22 mouse cellular contexts compared by ENCODE assay signal in the genomic region with DNA sequence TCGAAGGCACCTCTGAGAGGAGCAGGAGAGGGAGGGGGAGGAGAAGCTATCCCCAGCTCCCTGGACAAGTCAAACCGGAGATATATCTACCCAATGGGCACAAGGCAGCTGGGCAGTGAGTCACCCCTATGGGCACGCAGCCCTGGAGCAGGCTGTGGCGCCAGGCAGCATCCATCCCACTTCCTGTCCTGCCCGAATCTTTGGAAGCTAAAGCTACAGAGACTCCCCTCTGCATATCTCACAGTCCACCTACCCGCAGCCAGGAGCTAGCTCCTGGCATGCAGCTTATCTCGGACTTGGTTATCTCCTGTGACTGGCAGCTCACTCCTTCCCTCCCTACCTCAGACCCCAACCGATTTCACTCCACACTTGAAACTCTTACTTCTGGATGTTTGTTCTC. TPM values are rescaled to one million over a fixed set of nuclear protein-coding genes. Genes with fewer than 3 reads are reported as not detected.
DNase-seq lines count a peak whose midpoint lies in the region; ATAC-seq lines count a peak whose summit lies in the region.
"Had no signal": no experiment of that assay in that cellular context is flagged by ENCODE, and none has a peak within 500 bp of the region (broad histone marks: within the 10 kb centered on the region; RNA-seq: fewer than 3 reads in every experiment).

No protein-coding gene starts in this region.

- no peak overlapping the region for H3K4me3 ChIP-seq in heart, embryonic 12.5 days
- H3K4me3 ChIP-seq in heart, embryonic 16.5 days (ENCODE audit: low read length): no peak overlapping the region
- H3K4me3 ChIP-seq in forebrain, embryonic 12.5 days (replicated peaks): no peak overlapping the region
- H3K4me3 ChIP-seq: embryonic facial prominence, embryonic 12.5 days; left cerebral cortex, adult 2 months; limb, embryonic 12.5 days; midbrain, embryonic 12.5 days had no signal

- H3K4me2 ChIP-seq in heart, embryonic 12.5 days: 0 out of 2 replicates have a peak overlapping the region, but pooled peaks have one; percentile 8
- H3K4me2 ChIP-seq in heart, embryonic 16.5 days (ENCODE audit: low read depth, low read length): no peak overlapping the region
- no peak overlapping the region for H3K4me2 ChIP-seq in forebrain, embryonic 12.5 days
- H3K4me2 ChIP-seq: embryonic facial prominence, embryonic 12.5 days; limb, embryonic 12.5 days; midbrain, embryonic 12.5 days had no signal

- no peaks in the 10 kb centered on the region for H3K9me3 ChIP-seq in heart, embryonic 12.5 days (replicated peaks)
- no peaks in the 10 kb centered on the region for H3K9me3 ChIP-seq in heart, embryonic 16.5 days (replicated peaks; ENCODE audit: control insufficient read depth, low read length)
- H3K9me3 ChIP-seq in forebrain, embryonic 12.5 days: no peaks in the 10 kb centered on the region
- H3K9me3 ChIP-seq: embryonic facial prominence, embryonic 12.5 days; limb, embryonic 12.5 days; midbrain, embryonic 12.5 days had no signal

- no peaks in the 10 kb centered on the region for H3K36me3 ChIP-seq in heart, embryonic 12.5 days
- no peaks in the 10 kb centered on the region for H3K36me3 ChIP-seq in heart, embryonic 16.5 days (ENCODE audit: control insufficient read depth, insufficient read depth)
- H3K36me3 ChIP-seq in forebrain, embryonic 12.5 days (replicated peaks): no peaks in the 10 kb centered on the region
- H3K36me3 ChIP-seq: embryonic facial prominence, embryonic 12.5 days; limb, embryonic 12.5 days; midbrain, embryonic 12.5 days had no signal

- DNase-seq in heart, adult 9 months (ENCODE audit: low spot score in 2 of 2): no peak
- DNase-seq in 3134 (ENCODE audit: extremely low read depth, insufficient read length, low spot score): peak; percentile 92
- peak; percentile 36 for DNase-seq in MEL-GATA-1-ER (ENCODE audit: extremely low read depth, low read depth)
- no peak for DNase-seq in embryo, embryonic 10 days (ENCODE audit: low spot score)
- DNase-seq in cerebellum, adult 18-20 months: no peak
- DNase-seq: cerebellum, postnatal 36 days; gastrocnemius, postnatal 14 days; kidney, adult 8-10 months; lung, postnatal 36 days; right cerebral cortex, postnatal 14 days; thymus, postnatal 4 days had no signal

- H3K27ac ChIP-seq in heart, embryonic 12.5 days (ENCODE audit: poor library complexity, severe bottlenecking): no peak overlapping the region
- no peak overlapping the region for H3K27ac ChIP-seq in heart, embryonic 16.5 days (ENCODE audit: low read length)
- H3K27ac ChIP-seq in forebrain, embryonic 12.5 days: no peak overlapping the region
- H3K27ac ChIP-seq: embryonic facial prominence, embryonic 12.5 days; left cerebral cortex, adult 2 months; limb, embryonic 12.5 days; midbrain, embryonic 12.5 days had no signal

- ATAC-seq in heart, embryonic 12.5 days (ENCODE audit: insufficient number of reproducible peaks, low FRiP score): peak; percentile 22
- peak; percentile 50; the same call in 1 of the 2 replicates for ATAC-seq in heart, embryonic 16.5 days (replicated peaks; ENCODE audit: extremely low read depth, insufficient read depth, low FRiP score)
- no peak for ATAC-seq in forebrain, embryonic 12.5 days (ENCODE audit: low FRiP score)
- ATAC-seq: CD4-positive, CD25-positive, alpha-beta regulatory T cell, adult 4 months; Patski had no signal

- 21% methylated on average over 8 of the region's 8 CpGs for WGBS in heart, embryonic 12.5 days
- WGBS in heart, embryonic 16.5 days: 30% methylated on average over 8 of the region's 8 CpGs
- WGBS in forebrain, embryonic 12.5 days: 85% methylated on average over 8 of the region's 8 CpGs

- H3K27me3 ChIP-seq in heart, embryonic 12.5 days (replicated peaks): peaks cover 12% of the 10 kb centered on the region
- H3K27me3 ChIP-seq in heart, embryonic 16.5 days (ENCODE audit: control insufficient read depth, insufficient read depth, low read length): 0 out of 2 replicates have a peak, but pooled peaks cover 2% of the 10 kb centered on the region
- H3K27me3 ChIP-seq in forebrain, embryonic 12.5 days: peaks cover 20% of the 10 kb centered on the region
- H3K27me3 ChIP-seq: embryonic facial prominence, embryonic 12.5 days; limb, embryonic 12.5 days; Patski had no signal

- H3K9ac ChIP-seq in heart, embryonic 12.5 days: no peak overlapping the region
- H3K9ac ChIP-seq in heart, embryonic 16.5 days (ENCODE audit: low read length): no peak overlapping the region
- H3K9ac ChIP-seq in forebrain, embryonic 12.5 days: no peak overlapping the region
- H3K9ac ChIP-seq: embryonic facial prominence, embryonic 12.5 days; limb, embryonic 12.5 days; midbrain, embryonic 12.5 days had no signal

- peaks cover 51% of the 10 kb centered on the region for H3K4me1 ChIP-seq in heart, embryonic 12.5 days (replicated peaks)
- peaks cover 22% of the 10 kb centered on the region for H3K4me1 ChIP-seq in heart, embryonic 16.5 days (ENCODE audit: control insufficient read depth, insufficient read depth, low read length)
- H3K4me1 ChIP-seq in forebrain, embryonic 12.5 days: peaks cover 16% of the 10 kb centered on the region

RNA-seq across cellular contexts. Expression of a gene that starts 1.3 kb away (rescaled TPM):
- polyA plus RNA-seq in heart, embryonic 12.5 days (2016; fragmentation: Nextera tagmentation; extraction: Ambion mirVana): 0.45 and 0.50 TPM in 2 replicates
- 0.24 and 0.55 TPM in 2 replicates for polyA plus RNA-seq in heart, embryonic 16.5 days (2015; fragmentation: Nextera tagmentation; extraction: Ambion mirVana)
- polyA plus RNA-seq in forebrain, embryonic 12.5 days (2016; fragmentation: Nextera tagmentation; extraction: Ambion mirVana): 0.06 TPM in 1 of 2 replicates, not detected in the other
- polyA plus RNA-seq: large intestine, adult 2 months; Patski had no signal

RNA-seq across cellular contexts. Expression of a gene that starts 35.1 kb away (rescaled TPM):
- polyA plus RNA-seq in heart, embryonic 12.5 days (2016; fragmentation: Nextera tagmentation; extraction: Ambion mirVana): 2.1 and 2.5 TPM in 2 replicates
- 2.6 and 3.0 TPM in 2 replicates for polyA plus RNA-seq in heart, embryonic 16.5 days (2015; fragmentation: Nextera tagmentation; extraction: Ambion mirVana)
- 0.90 and 1.8 TPM in 2 replicates for polyA plus RNA-seq in forebrain, embryonic 12.5 days (2016; fragmentation: Nextera tagmentation; extraction: Ambion mirVana)
- polyA plus RNA-seq: embryonic facial prominence, embryonic 12.5 days; limb, embryonic 12.5 days had no signal

RNA-seq across cellular contexts. Expression of a gene that starts 36.5 kb away (rescaled TPM):
- polyA plus RNA-seq in heart, embryonic 12.5 days (2016; fragmentation: Nextera tagmentation; extraction: Ambion mirVana): 0.10 and 0.28 TPM in 2 replicates
- polyA plus RNA-seq in heart, embryonic 16.5 days (2015; fragmentation: Nextera tagmentation; extraction: Ambion mirVana): 0.07 and 0.10 TPM in 2 replicates
- polyA plus RNA-seq in forebrain, embryonic 12.5 days (2016; fragmentation: Nextera tagmentation; extraction: Ambion mirVana): 0.10 TPM in 1 of 2 replicates, not detected in the other
- polyA plus RNA-seq: liver, embryonic 16.5 days had no signal

Comparison
In these comparisons a context has a peak if more than half of its experiments do, and no peak if none do; other contexts are left out.
1. DNase-seq: peak in 3134 (single experiment) and MEL-GATA-1-ER (single experiment); none in heart, adult 9 months (0 of 2), embryo, embryonic 10 days (single experiment) and cerebellum, adult 18-20 months (0 of 2).